In genomic region chr2:150667065-150667819, GRCm38 (mm10) we compare ENCODE assay signal across 8 mouse cellular contexts. TPM values are rescaled to one million over a fixed set of nuclear protein-coding genes. Genes with fewer than 3 reads are reported as not detected.
DNase-seq lines count a peak whose midpoint lies in the region; ATAC-seq and TF ChIP-seq lines count a peak whose summit lies in the region.

No protein-coding gene starts in this region.

- H3K4me1 ChIP-seq in ES-E14 (ENCODE audit: control insufficient read depth in 2 of 2, insufficient read depth in 2 of 2, low read length in 2 of 2, poor library complexity in 1 of 2): peaks cover 4 to 12% of the 10 kb centered on the region in 2 experiments; a peak in 1 of 4 replicates
- peaks cover 10% of the 10 kb centered on the region for H3K4me1 ChIP-seq in limb, embryonic 12.5 days (replicated peaks)
- peaks cover 27% of the 10 kb centered on the region for H3K4me1 ChIP-seq in midbrain, embryonic 12.5 days
- peaks cover 30% of the 10 kb centered on the region for H3K4me1 ChIP-seq in stomach, embryonic 16.5 days (ENCODE audit: control insufficient read depth, insufficient read depth, low read length)

- H3K4me3 ChIP-seq in ES-E14 (ENCODE audit: insufficient read depth in 1 of 2, low read depth in 1 of 2, low read length in 2 of 2, poor library complexity in 1 of 2, severe bottlenecking in 1 of 2): peak overlapping the region; percentile 81 to 82
- peak overlapping the region; percentile 66 for H3K4me3 ChIP-seq in limb, embryonic 12.5 days (replicated peaks)
- peak overlapping the region; percentile 69 for H3K4me3 ChIP-seq in midbrain, embryonic 12.5 days
- peak overlapping the region; percentile 72 for H3K4me3 ChIP-seq in stomach, embryonic 16.5 days (replicated peaks; ENCODE audit: low read length)

- peak; percentile 24 for ATAC-seq in limb, embryonic 12.5 days (ENCODE audit: insufficient number of reproducible peaks, insufficient read depth, low FRiP score, low TSS enrichment, low read depth)
- peak; percentile 55 for ATAC-seq in midbrain, embryonic 12.5 days (ENCODE audit: low FRiP score, low read depth)
- peak; percentile 59 for ATAC-seq in stomach, embryonic 16.5 days (ENCODE audit: insufficient read depth, low FRiP score)

- 3% methylated on average over 17 of the region's 17 CpGs for WGBS in limb, embryonic 12.5 days
- WGBS in midbrain, embryonic 12.5 days: 4% methylated on average over 17 of the region's 17 CpGs
- WGBS in stomach, embryonic 16.5 days: 2% methylated on average over 17 of the region's 17 CpGs

- no peaks in the 10 kb centered on the region for H3K36me3 ChIP-seq in ES-E14 (ENCODE audit: control insufficient read depth, insufficient read depth, low read length, poor library complexity, severe bottlenecking)
- no peaks in the 10 kb centered on the region for H3K36me3 ChIP-seq in limb, embryonic 12.5 days
- no peaks in the 10 kb centered on the region for H3K36me3 ChIP-seq in midbrain, embryonic 12.5 days
- no peaks in the 10 kb centered on the region for H3K36me3 ChIP-seq in stomach, embryonic 16.5 days (ENCODE audit: control insufficient read depth, insufficient read depth, low read length)

- H3K9ac ChIP-seq in ES-E14 (ENCODE audit: insufficient read depth, low read depth, low read length, poor library complexity, severe bottlenecking): no peak overlapping the region
- peak overlapping the region; percentile 70 for H3K9ac ChIP-seq in limb, embryonic 12.5 days (replicated peaks)
- peak overlapping the region; percentile 76 for H3K9ac ChIP-seq in midbrain, embryonic 12.5 days (replicated peaks)
- peak overlapping the region; percentile 84 for H3K9ac ChIP-seq in stomach, embryonic 16.5 days (ENCODE audit: low read length)

- intact Hi-C loops in heart, postnatal 10 days (cut with DNase I): no loop called here

- peak overlapping the region; percentile 95 for H3K4me2 ChIP-seq in limb, embryonic 12.5 days
- peak overlapping the region; percentile 86 for H3K4me2 ChIP-seq in midbrain, embryonic 12.5 days (replicated peaks)
- H3K4me2 ChIP-seq in stomach, embryonic 16.5 days (ENCODE audit: low read depth, low read length): peak overlapping the region; percentile 92

- no peak overlapping the region for H3K27ac ChIP-seq in ES-E14 (ENCODE audit: insufficient read depth, low read depth, low read length, poor library complexity, severe bottlenecking)
- no peak overlapping the region for H3K27ac ChIP-seq in limb, embryonic 12.5 days
- peak overlapping the region; percentile 71 for H3K27ac ChIP-seq in midbrain, embryonic 12.5 days (replicated peaks)
- peak overlapping the region; percentile 54 for H3K27ac ChIP-seq in stomach, embryonic 16.5 days (ENCODE audit: low read length)

- peaks cover 60% of the 10 kb centered on the region for H3K27me3 ChIP-seq in limb, embryonic 12.5 days
- peaks cover 28% of the 10 kb centered on the region for H3K27me3 ChIP-seq in midbrain, embryonic 12.5 days
- H3K27me3 ChIP-seq in stomach, embryonic 16.5 days (ENCODE audit: control insufficient read depth, insufficient read depth, low read length): no peaks in the 10 kb centered on the region

- no peak for DNase-seq in ES-E14 (ENCODE audit: low read depth, low spot score)
- peak; percentile 64 for DNase-seq in c-Kit-positive CD71-positive TER-119-positive erythroid progenitor cells, embryonic 14.5 days (ENCODE audit: low spot score)
- peak; percentile 30 to 40 for DNase-seq in heart, postnatal 10 days
- no peak for DNase-seq in adrenal gland, postnatal 10 days
- DNase-seq in urinary bladder, postnatal 10 days (ENCODE audit: low spot score): no peak

- in situ Hi-C loops in ES-E14 (cut with MboI; ENCODE audit: low sequenced_read_pairs in 2 of 2, unreplicated experiment in 2 of 2): no loop called here

- no peaks in the 10 kb centered on the region for H3K9me3 ChIP-seq in ES-E14 (ENCODE audit: control insufficient read depth, insufficient read depth, low read depth, low read length)
- H3K9me3 ChIP-seq in limb, embryonic 12.5 days: no peaks in the 10 kb centered on the region
- H3K9me3 ChIP-seq in midbrain, embryonic 12.5 days: no peaks in the 10 kb centered on the region
- no peaks in the 10 kb centered on the region for H3K9me3 ChIP-seq in stomach, embryonic 16.5 days (replicated peaks; ENCODE audit: control insufficient read depth, low read length)

TF ChIP-seq in ES-E14, 5 proteins besides CTCF, POLR2A, EP300 and RAD21:
- no peak for TF ChIP-seq CHD2 (IDR thresholded peaks at IDR 0.05; ENCODE audit: low read depth, low read length)
- TF ChIP-seq MAFK (IDR thresholded peaks at IDR 0.05; ENCODE audit: insufficient read depth, low read depth, low read length): no peak

RNA-seq across cellular contexts. Expression of gene Acss1, which starts 1.1 kb away (rescaled TPM):
- total RNA-seq in ES-E14 (2012; rRNA removed): 3.2 and 4.0 TPM in 2 replicates
- total RNA-seq in heart, postnatal 10 days (2021): 10 to 100 TPM; 66.8 to 68.2 TPM
- 4.8 and 5.2 TPM in 2 replicates for polyA plus RNA-seq in limb, embryonic 12.5 days (2016; fragmentation: Nextera tagmentation; extraction: Ambion mirVana)
- polyA plus RNA-seq in midbrain, embryonic 12.5 days (2016; fragmentation: Nextera tagmentation; extraction: Ambion mirVana): 25.1 and 26.8 TPM in 2 replicates
- polyA plus RNA-seq in stomach, embryonic 16.5 days (2015; fragmentation: Nextera tagmentation; extraction: Ambion mirVana): 42.0 and 56.4 TPM in 2 replicates
- 10 to 100 TPM; 64.7 to 68.9 TPM for total RNA-seq in adrenal gland, postnatal 10 days (2021)

RNA-seq across cellular contexts. Expression of gene Vsx1, which starts 21.9 kb away (rescaled TPM):
- 0.13 TPM in 1 of 2 replicates, not detected in the other for total RNA-seq in ES-E14 (2012; rRNA removed)
- total RNA-seq in heart, postnatal 10 days (2021): not detected
- not detected in 2 replicates for polyA plus RNA-seq in limb, embryonic 12.5 days (2016; fragmentation: Nextera tagmentation; extraction: Ambion mirVana)
- 0.09 and 0.13 TPM in 2 replicates for polyA plus RNA-seq in midbrain, embryonic 12.5 days (2016; fragmentation: Nextera tagmentation; extraction: Ambion mirVana)
- polyA plus RNA-seq in stomach, embryonic 16.5 days (2015; fragmentation: Nextera tagmentation; extraction: Ambion mirVana): not detected in 2 replicates
- not detected for total RNA-seq in adrenal gland, postnatal 10 days (2021)

RNA-seq across cellular contexts. Expression of gene Apmap, which starts 58.9 kb away (rescaled TPM):
- 35.0 and 44.0 TPM in 2 replicates for total RNA-seq in ES-E14 (2012; rRNA removed)
- 10 to 100 TPM; 45.6 to 62.8 TPM for total RNA-seq in heart, postnatal 10 days (2021)
- 23.0 and 23.2 TPM in 2 replicates for polyA plus RNA-seq in limb, embryonic 12.5 days (2016; fragmentation: Nextera tagmentation; extraction: Ambion mirVana)
- polyA plus RNA-seq in midbrain, embryonic 12.5 days (2016; fragmentation: Nextera tagmentation; extraction: Ambion mirVana): 37.1 and 38.4 TPM in 2 replicates
- 42.1 and 43.2 TPM in 2 replicates for polyA plus RNA-seq in stomach, embryonic 16.5 days (2015; fragmentation: Nextera tagmentation; extraction: Ambion mirVana)
- 100 to 1,000 TPM; 145 to 167 TPM for total RNA-seq in adrenal gland, postnatal 10 days (2021)

Comparison
In these comparisons a context has a peak if more than half of its experiments do, and no peak if none do; other contexts are left out.
1. DNase-seq: peak in c-Kit-positive CD71-positive TER-119-positive erythroid progenitor cells, embryonic 14.5 days (single experiment) and heart, postnatal 10 days (2 of 2); none in ES-E14 (single experiment), adrenal gland, postnatal 10 days (single experiment) and urinary bladder, postnatal 10 days (single experiment).
2. H3K27ac ChIP-seq: peak in midbrain, embryonic 12.5 days (single experiment) and stomach, embryonic 16.5 days (single experiment); none in ES-E14 (single experiment) and limb, embryonic 12.5 days (single experiment).
3. RNA of gene Acss1, which starts 1.1 kb away (total RNA-seq): 64.7 to 68.9 TPM in adrenal gland, postnatal 10 days and 66.8 to 68.2 TPM in heart, postnatal 10 days; 3.2 to 4.0 TPM in ES-E14; every median in the first group is over 10 times any median in the second.
4. Peak in every context shown above with its lines, with median percentiles within 50 percentile points of each other: H3K4me3 ChIP-seq, ATAC-seq and H3K4me2 ChIP-seq.